Mouse (Mus musculus) T-cell, adult 66 days (primary cell): ENCODE results near the gene Sestd1. TPM values are rescaled to one million over a fixed set of nuclear protein-coding genes. Genes with fewer than 3 reads are reported as not detected.

Experiments
- total RNA-seq, 2 experiments: library from RNA; stranded (reverse); gene quantifications; 3 replicates in 1 of 2; 4 replicates in 1 of 2; pipeline ENCODE4 v1.2.4; 2023

Gene Sestd1
- total RNA-seq = 1 to 10 TPM in 1 of 2 experiments, under 1 TPM in 1; 0.80 to 1.1 TPM

DNA sequence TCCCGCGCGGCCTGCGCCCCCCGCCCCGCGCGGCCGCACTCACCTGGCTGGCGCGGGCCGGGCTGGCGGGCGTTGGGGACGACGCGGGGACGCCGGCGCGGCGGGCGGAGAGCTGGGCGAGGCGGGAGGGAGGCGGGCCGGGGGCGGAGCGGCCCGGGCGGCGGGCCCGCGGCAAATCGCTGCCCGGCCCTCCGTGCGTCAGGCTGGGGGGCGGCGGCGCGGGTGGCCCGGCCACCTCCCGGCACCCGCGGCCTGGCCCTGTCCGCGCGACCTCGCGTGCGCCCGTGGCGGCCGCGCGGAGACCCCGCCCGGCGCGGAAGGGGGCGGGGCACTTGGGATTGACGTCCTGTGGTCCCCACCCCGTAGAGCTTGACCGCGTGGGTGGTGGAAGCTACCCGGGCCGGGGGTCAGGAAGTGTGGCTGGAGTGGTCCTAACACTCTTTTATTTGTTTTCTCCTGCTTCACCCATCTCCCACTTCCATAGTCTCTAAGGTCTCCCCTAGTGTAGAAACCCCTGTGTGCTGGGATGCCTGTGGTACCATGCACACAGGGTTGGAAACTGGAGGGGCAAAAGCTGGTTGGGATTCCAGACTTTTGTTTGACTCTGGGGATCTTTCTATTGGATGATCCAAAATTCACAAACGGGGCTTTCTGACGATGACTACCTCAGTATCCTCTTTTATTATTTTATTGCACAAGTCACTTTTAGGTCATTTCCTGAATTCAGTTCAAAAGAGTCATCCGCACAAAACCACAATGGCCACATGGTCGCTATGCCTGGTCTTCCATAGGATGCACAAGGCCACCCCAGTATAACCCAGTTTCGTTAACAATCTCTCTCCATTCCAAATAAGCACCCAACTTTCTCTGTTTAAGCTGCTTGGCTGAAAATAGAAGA is at the start of gene Sestd1:
Gene Sestd1, minus strand, starts transcription at position 81 of the 898 bp plus-strand sequence.

DNA sequence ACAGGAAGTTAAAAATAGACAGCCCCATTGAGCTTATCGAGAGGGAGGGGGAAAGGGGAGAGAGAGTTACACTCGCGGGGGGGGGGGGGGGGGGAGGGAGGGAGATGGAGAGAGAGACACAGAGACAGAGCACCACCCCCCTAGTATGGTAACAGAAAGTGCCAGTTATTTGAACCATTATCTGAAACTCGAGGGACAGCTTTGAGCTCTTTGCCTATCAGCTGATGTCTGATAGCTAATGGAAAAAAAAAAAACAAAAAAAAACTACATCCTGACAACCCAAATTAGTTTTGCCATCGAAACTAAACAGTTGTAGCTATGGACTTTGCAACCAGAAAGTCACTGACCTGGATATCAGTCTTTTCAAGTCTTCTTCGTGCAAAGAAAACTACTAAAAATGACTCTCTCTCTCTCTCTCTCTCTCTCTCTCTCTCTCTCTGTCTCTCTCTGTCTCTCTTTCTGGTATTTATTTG is 109.7 kb downstream of the Sestd1 start, which contains the start of gene Ccdc141:
Gene Ccdc141, minus strand, starts transcription at position 4 of the 473 bp plus-strand sequence.

Other genes starting within 250 kb of the Sestd1 start
- 1 to 10 TPM; 4.9 TPM for gene Ccdc141, start 110.0 kb downstream of the Sestd1 start, total RNA-seq